Mouse (Mus musculus) lung, postnatal 10 days (tissue): ENCODE data around the gene Gpat2.

Experiments used
- DNase-seq: peaks from one replicate; pipeline ENCODE4 v3.0.0; 2021

Gene Gpat2

GRCm38 (mm10) chr2:127444055-127444789, 19.2 kb downstream of the Gpat2 start, which contains the start of gene Fahd2a:
Fahd2a (minus strand) TSS chr2:127444565.
- DNase-seq, result peak; percentile 94

- no peak for DNase-seq
Measured at GRCm38 (mm10) chr2:127446847-127447246, 21.8 kb downstream of the Gpat2 start.

GRCm38 (mm10) chr2:127449691-127450090, 24.7 kb downstream of the Gpat2 start:
- no peak for DNase-seq

GRCm38 (mm10) chr2:127451748-127452147, 26.7 kb downstream of the Gpat2 start:
- no peak for DNase-seq

GRCm38 (mm10) chr2:127453141-127453540, 28.1 kb downstream of the Gpat2 start:
- no peak for DNase-seq

- peak; percentile 87 for DNase-seq
Measured at GRCm38 (mm10) chr2:127453764-127454163, 28.8 kb downstream of the Gpat2 start.

- DNase-seq, result no peak
Measured at GRCm38 (mm10) chr2:127459341-127459740, 34.3 kb downstream of the Gpat2 start.

GRCm38 (mm10) chr2:127461351-127461750, 36.4 kb downstream of the Gpat2 start:
- DNase-seq, result no peak

- DNase-seq, result peak; percentile 77
Measured at GRCm38 (mm10) chr2:127462314-127462713, 37.3 kb downstream of the Gpat2 start.

- no peak for DNase-seq
Measured at GRCm38 (mm10) chr2:127470183-127470582, 45.2 kb downstream of the Gpat2 start.

GRCm38 (mm10) chr2:127470661-127471060, 45.7 kb downstream of the Gpat2 start:
- DNase-seq, result no peak

GRCm38 (mm10) chr2:127471281-127471680, 46.3 kb downstream of the Gpat2 start:
- DNase-seq, result no peak

GRCm38 (mm10) chr2:127472279-127472678, 47.3 kb downstream of the Gpat2 start:
- DNase-seq, result no peak

GRCm38 (mm10) chr2:127479210-127479609, 54.2 kb downstream of the Gpat2 start:
- DNase-seq, result no peak

GRCm38 (mm10) chr2:127479763-127480162, 54.8 kb downstream of the Gpat2 start:
- DNase-seq, result no peak

- DNase-seq, result peak; percentile 40
Measured at GRCm38 (mm10) chr2:127481841-127482532, 57.0 kb downstream of the Gpat2 start.

GRCm38 (mm10) chr2:127482533-127482911, 57.5 kb downstream of the Gpat2 start:
- DNase-seq, result peak; percentile 89

GRCm38 (mm10) chr2:127483001-127483400, 58.0 kb downstream of the Gpat2 start:
- peak; percentile 64 for DNase-seq

GRCm38 (mm10) chr2:127484476-127485170, 59.6 kb downstream of the Gpat2 start:
- peak; percentile 87 for DNase-seq
